Mouse (Mus musculus): Measurements from ENCODE around the gene Amz2. TPM values are rescaled to one million over a fixed set of nuclear protein-coding genes. Genes with fewer than 3 reads are reported as not detected.

Amz2 gene
- 45.5 and 46.5 TPM in 2 replicates for polyA plus RNA-seq (2015; fragmentation: Nextera tagmentation; extraction: Ambion mirVana)

DNA sequence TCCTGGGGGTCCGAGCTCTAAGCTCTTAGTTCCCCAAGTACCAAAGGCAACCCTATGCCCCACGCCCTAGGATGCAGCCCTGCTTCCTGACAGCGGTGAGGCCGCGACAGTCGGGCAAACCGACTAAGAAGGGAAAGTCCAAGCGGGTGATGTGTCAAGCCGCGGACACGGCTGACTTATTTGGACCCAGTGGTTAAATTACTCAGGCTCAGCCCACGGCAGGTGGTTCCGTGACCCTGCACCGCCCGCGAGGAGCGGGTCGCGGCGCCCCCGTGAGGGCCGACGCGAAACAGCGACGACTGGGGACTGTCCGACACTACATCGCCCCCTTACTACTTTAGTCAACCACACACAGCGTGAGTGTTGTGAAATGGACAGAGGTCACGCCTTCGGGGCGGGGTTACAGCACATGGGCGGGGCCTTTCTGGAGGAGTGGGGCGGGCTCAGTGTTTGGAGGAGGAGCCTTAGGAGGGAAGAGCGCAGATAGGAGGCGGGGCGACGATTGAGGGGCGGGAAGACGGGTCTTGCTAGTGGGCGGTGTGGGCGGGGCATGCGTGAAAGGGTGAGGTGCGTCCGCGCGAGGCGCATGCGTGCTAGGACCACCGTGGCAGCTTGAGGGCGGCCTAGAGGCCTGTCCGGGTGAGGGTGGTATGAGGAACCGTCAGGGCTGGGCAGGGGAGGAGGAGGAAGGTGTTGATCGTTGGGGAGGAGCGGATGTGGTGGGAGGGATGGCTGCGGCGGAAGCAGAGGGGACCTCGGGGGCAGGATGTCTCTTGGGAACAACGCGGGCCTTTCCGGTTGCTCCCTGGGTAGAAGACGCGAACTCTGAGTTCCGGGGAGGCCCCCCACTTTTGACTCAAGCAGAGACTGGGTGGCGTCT, at the start of gene Amz2:
Gene Amz2, plus strand, starts transcription at position 555 of the 880 bp plus-strand sequence.
- no peaks in the 10 kb centered on the region for H3K9me3 ChIP-seq (replicated peaks)
- peak within 1 kb of the TSS; percentile 92 for H3K27ac ChIP-seq (replicated peaks)
- no peaks in the 10 kb centered on the region for H3K27me3 ChIP-seq
- under 1% methylated on average over 65 of the region's 65 CpGs for WGBS
- ATAC-seq (ENCODE audit: insufficient number of reproducible peaks, low FRiP score, low TSS enrichment, low read depth) = peak; percentile 96
- H3K9ac ChIP-seq = peak within 1 kb of the TSS; percentile 36
- H3K4me2 ChIP-seq (replicated peaks) = peak within 1 kb of the TSS; percentile 75
- peaks cover 22% of the 10 kb centered on the region for H3K36me3 ChIP-seq
- peaks cover 15% of the 10 kb centered on the region for H3K4me1 ChIP-seq
- H3K4me3 ChIP-seq (replicated peaks) = peak within 1 kb of the TSS; percentile 73

- H3K27ac ChIP-seq (replicated peaks) = peak overlapping the region; percentile 58
- peak; percentile 51; the same call in 1 of the 2 replicates for ATAC-seq (ENCODE audit: insufficient number of reproducible peaks, low FRiP score, low TSS enrichment, low read depth)
- peaks cover 7% of the 10 kb centered on the region; the same call in 1 of the 2 replicates for H3K36me3 ChIP-seq
- H3K4me3 ChIP-seq (replicated peaks) = no peak overlapping the region
- WGBS = 13% methylated on average over 7 of the region's 7 CpGs
- H3K9ac ChIP-seq = no peak overlapping the region
- no peaks in the 10 kb centered on the region for H3K27me3 ChIP-seq
- H3K4me2 ChIP-seq (replicated peaks) = 0 out of 2 replicates have a peak overlapping the region, but pooled peaks have one; percentile 6
- H3K9me3 ChIP-seq (replicated peaks) = no peaks in the 10 kb centered on the region
- H3K4me1 ChIP-seq = peaks cover 29% of the 10 kb centered on the region
Measured at GRCm38 (mm10) chr11:109376484-109377143, 49.1 kb upstream of the Amz2 start.

DNA sequence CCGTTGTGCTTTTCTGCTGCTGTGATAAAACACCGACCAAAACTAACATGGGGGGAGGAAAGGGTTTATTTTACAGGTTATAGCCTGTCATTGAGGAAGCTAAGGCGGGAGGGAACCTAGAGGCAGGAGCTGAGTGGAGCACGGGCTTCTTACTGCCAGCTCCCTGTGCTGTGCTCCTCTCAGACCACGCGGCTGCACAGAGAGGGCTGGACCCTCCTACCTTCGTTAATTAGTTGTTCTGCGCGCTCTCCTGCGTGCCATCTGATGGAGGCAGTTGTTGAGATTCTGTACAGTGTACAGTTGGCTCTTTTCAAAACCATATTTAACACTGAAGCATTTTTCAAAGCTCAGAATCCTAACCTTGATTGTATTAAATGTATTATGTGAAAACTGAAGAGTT, 48.3 kb upstream of the Amz2 start:
- H3K9ac ChIP-seq = no peak overlapping the region
- H3K4me2 ChIP-seq (replicated peaks) = no peak overlapping the region
- no peaks in the 10 kb centered on the region for H3K27me3 ChIP-seq
- H3K4me3 ChIP-seq (replicated peaks) = no peak overlapping the region
- no peaks in the 10 kb centered on the region for H3K9me3 ChIP-seq (replicated peaks)
- ATAC-seq (ENCODE audit: insufficient number of reproducible peaks, low FRiP score, low TSS enrichment, low read depth) = no peak
- 35% methylated on average over 10 of the region's 10 CpGs for WGBS
- peaks cover 29% of the 10 kb centered on the region for H3K4me1 ChIP-seq
- H3K27ac ChIP-seq (replicated peaks) = no peak overlapping the region
- peaks cover 7% of the 10 kb centered on the region; the same call in 1 of the 2 replicates for H3K36me3 ChIP-seq

- Histone ChIP-seq H3K9me3 (replicated peaks) (no peaks in the 10 kb centered on the region), H3K4me2 (replicated peaks) (no peak overlapping the region), H3K4me1 (peaks cover 29% of the 10 kb centered on the region), H3K4me3 (replicated peaks) (no peak overlapping the region), H3K27ac (replicated peaks) (no peak overlapping the region), H3K36me3 (peaks cover 7% of the 10 kb centered on the region; the same call in 1 of the 2 replicates), H3K27me3 (no peaks in the 10 kb centered on the region), H3K9ac (no peak overlapping the region)
- 52% methylated on average over 7 of the region's 7 CpGs for WGBS
- ATAC-seq (ENCODE audit: insufficient number of reproducible peaks, low FRiP score, low TSS enrichment, low read depth) = no peak
Measured at GRCm38 (mm10) chr11:109378051-109378450, 47.7 kb upstream of the Amz2 start.

DNA sequence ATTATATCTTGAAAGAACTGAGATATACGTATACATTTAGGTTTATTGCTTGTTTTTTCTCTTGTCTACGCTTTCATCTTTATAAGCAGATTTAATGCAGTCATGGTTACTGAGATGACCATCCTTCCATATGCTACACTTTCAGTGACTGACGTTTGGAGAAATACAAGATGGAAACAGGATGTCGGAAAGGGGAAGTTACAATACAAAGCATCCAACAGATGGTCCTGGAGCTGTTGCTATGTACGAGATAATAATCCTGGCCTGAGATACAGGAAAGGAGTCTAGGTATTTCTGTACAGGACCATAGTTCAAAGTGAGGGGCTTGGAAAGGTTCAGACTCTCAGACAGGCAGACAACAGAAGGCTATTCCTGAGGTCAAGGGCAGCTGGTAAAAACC, 45.1 kb upstream of the Amz2 start:
- H3K9me3 ChIP-seq (replicated peaks) = no peaks in the 10 kb centered on the region
- no peak for ATAC-seq (ENCODE audit: insufficient number of reproducible peaks, low FRiP score, low TSS enrichment, low read depth)
- 72% methylated on average over 5 of the region's 5 CpGs for WGBS
- no peak overlapping the region for H3K4me2 ChIP-seq (replicated peaks)
- no peak overlapping the region for H3K27ac ChIP-seq (replicated peaks)
- no peak overlapping the region for H3K4me3 ChIP-seq (replicated peaks)
- no peaks in the 10 kb centered on the region for H3K27me3 ChIP-seq
- H3K36me3 ChIP-seq = no peaks in the 10 kb centered on the region
- peaks cover 41% of the 10 kb centered on the region for H3K4me1 ChIP-seq
- no peak overlapping the region for H3K9ac ChIP-seq

DNA sequence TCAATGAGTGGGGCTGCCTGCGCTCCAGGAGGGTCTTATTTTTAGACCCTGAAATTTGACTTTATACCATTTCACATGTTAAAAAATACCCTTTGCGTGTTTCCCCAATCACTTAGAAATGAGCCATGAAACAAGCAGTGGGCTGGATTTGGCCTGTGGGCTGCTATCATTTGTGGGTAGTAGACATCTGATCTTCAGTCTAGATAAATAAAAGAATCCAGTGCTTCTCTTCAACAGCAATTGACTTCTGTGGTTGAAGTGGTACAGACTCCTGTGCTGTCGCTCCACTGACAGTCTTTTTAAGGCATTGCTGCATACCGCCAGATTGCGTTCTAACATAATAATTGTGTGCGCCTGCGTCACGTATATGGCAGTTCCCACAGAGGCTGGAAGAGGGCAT, 40.5 kb upstream of the Amz2 start:
- Histone ChIP-seq H3K9ac (no peak overlapping the region), H3K4me2 (replicated peaks) (no peak overlapping the region), H3K27me3 (no peaks in the 10 kb centered on the region), H3K4me3 (replicated peaks) (no peak overlapping the region), H3K36me3 (no peaks in the 10 kb centered on the region), H3K9me3 (replicated peaks) (no peaks in the 10 kb centered on the region), H3K4me1 (peaks cover 23% of the 10 kb centered on the region; the same call in 1 of the 2 replicates), H3K27ac (replicated peaks) (no peak overlapping the region)
- ATAC-seq (ENCODE audit: insufficient number of reproducible peaks, low FRiP score, low TSS enrichment, low read depth) = no peak
- 74% methylated on average over 8 of the region's 8 CpGs for WGBS

GRCm38 (mm10) chr11:109389046-109389445, 36.7 kb upstream of the Amz2 start:
- Histone ChIP-seq H3K36me3 (peaks cover 5% of the 10 kb centered on the region; the same call in 1 of the 2 replicates), H3K9ac (no peak overlapping the region), H3K27ac (replicated peaks) (no peak overlapping the region), H3K4me3 (replicated peaks) (no peak overlapping the region), H3K4me1 (peaks cover 22% of the 10 kb centered on the region; the same call in 1 of the 2 replicates), H3K27me3 (no peaks in the 10 kb centered on the region), H3K4me2 (replicated peaks) (no peak overlapping the region), H3K9me3 (replicated peaks) (no peaks in the 10 kb centered on the region)
- WGBS = 82% methylated on average over 5 of the region's 5 CpGs
- no peak for ATAC-seq (ENCODE audit: insufficient number of reproducible peaks, low FRiP score, low TSS enrichment, low read depth)

DNA sequence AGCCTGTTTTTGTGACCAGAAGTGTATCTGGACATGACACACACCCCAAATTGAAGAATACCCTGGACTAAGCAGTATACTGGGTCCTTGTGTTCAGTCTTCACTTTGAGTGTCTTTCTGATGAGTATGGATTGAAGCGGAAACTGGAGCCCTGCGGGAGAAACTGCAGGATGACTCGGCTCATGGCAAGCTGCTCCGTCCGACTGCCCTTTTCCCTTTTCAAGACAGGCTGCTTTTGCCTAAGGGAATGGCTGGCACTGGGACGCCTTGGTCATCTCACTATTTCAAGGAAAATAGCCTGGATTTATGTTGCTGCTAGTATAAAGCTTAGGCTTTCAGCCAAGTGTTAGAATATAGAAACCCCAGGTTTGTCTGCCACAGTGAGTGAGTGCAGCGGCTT, 34.5 kb upstream of the Amz2 start:
- ATAC-seq (ENCODE audit: insufficient number of reproducible peaks, low FRiP score, low TSS enrichment, low read depth) = no peak
- H3K27ac ChIP-seq (replicated peaks) = no peak overlapping the region
- no peak overlapping the region for H3K4me2 ChIP-seq (replicated peaks)
- H3K27me3 ChIP-seq = no peaks in the 10 kb centered on the region
- peaks cover 11% of the 10 kb centered on the region; the same call in 1 of the 2 replicates for H3K4me1 ChIP-seq
- H3K9ac ChIP-seq = no peak overlapping the region
- peaks cover 17% of the 10 kb centered on the region for H3K36me3 ChIP-seq
- 75% methylated on average over 7 of the region's 7 CpGs for WGBS
- no peak overlapping the region for H3K4me3 ChIP-seq (replicated peaks)
- H3K9me3 ChIP-seq (replicated peaks) = no peaks in the 10 kb centered on the region

- WGBS = 67% methylated on average over 7 of the region's 7 CpGs
- no peak overlapping the region for H3K4me2 ChIP-seq (replicated peaks)
- H3K4me1 ChIP-seq = peaks cover 11% of the 10 kb centered on the region; the same call in 1 of the 2 replicates
- H3K9me3 ChIP-seq (replicated peaks) = no peaks in the 10 kb centered on the region
- no peaks in the 10 kb centered on the region for H3K27me3 ChIP-seq
- no peak overlapping the region for H3K9ac ChIP-seq
- H3K36me3 ChIP-seq = peaks cover 21% of the 10 kb centered on the region
- H3K4me3 ChIP-seq (replicated peaks) = no peak overlapping the region
- ATAC-seq (ENCODE audit: insufficient number of reproducible peaks, low FRiP score, low TSS enrichment, low read depth) = no peak
- no peak overlapping the region for H3K27ac ChIP-seq (replicated peaks)
Measured at GRCm38 (mm10) chr11:109391760-109392159, 34.0 kb upstream of the Amz2 start.

DNA sequence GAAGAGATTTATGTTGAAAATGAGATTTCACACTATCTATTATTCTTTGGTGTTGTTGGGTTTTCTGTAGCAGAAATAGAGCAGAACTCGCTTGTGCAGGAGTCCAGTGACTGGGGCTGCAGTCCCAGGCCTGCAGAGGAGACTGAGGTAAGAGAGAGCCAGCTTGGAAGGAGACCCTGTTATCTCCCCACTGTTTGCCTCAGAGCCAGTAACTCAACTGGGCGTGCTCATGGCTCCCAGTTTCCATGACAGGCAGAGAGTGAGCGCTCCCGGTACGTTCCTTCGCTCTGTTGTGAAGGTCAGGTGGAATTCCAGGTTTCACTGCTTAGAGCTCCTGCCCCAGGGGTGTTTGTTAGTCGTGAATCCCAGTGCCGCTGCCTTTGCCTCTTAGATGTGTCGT, 33.1 kb upstream of the Amz2 start:
- Histone ChIP-seq H3K4me2 (replicated peaks) (no peak overlapping the region), H3K9ac (no peak overlapping the region), H3K4me1 (peaks cover 10% of the 10 kb centered on the region; the same call in 1 of the 2 replicates), H3K36me3 (peaks cover 28% of the 10 kb centered on the region), H3K4me3 (replicated peaks) (no peak overlapping the region), H3K27me3 (no peaks in the 10 kb centered on the region), H3K27ac (replicated peaks) (no peak overlapping the region), H3K9me3 (replicated peaks) (no peaks in the 10 kb centered on the region)
- ATAC-seq (ENCODE audit: insufficient number of reproducible peaks, low FRiP score, low TSS enrichment, low read depth) = no peak
- 81% methylated on average over 9 of the region's 9 CpGs for whole genome bisulfite sequencing

- H3K27ac ChIP-seq (replicated peaks) = no peak overlapping the region
- 86% methylated on average over 9 of the region's 9 CpGs for WGBS
- no peak overlapping the region for H3K9ac ChIP-seq
- ATAC-seq (ENCODE audit: insufficient number of reproducible peaks, low FRiP score, low TSS enrichment, low read depth) = no peak
- no peaks in the 10 kb centered on the region for H3K4me1 ChIP-seq
- H3K9me3 ChIP-seq (replicated peaks) = no peaks in the 10 kb centered on the region
- no peak overlapping the region for H3K4me3 ChIP-seq (replicated peaks)
- H3K36me3 ChIP-seq = peaks cover 34% of the 10 kb centered on the region
- no peaks in the 10 kb centered on the region for H3K27me3 ChIP-seq
- H3K4me2 ChIP-seq (replicated peaks) = no peak overlapping the region
Measured at GRCm38 (mm10) chr11:109394758-109395157, 31.0 kb upstream of the Amz2 start.

Data from embryonic facial prominence, embryonic 15.5 days (tissue).